Mouse (Mus musculus): ENCODE measurements around the gene Bud31. TPM values are rescaled to one million over a fixed set of nuclear protein-coding genes. Genes with fewer than 3 reads are reported as not detected.
"Not testable (repeated sequence)": the region's sequence is repeated elsewhere in the genome, so short reads cannot be mapped to it uniquely, and the experiment has no call there.

The Bud31 gene
- total and polyA plus RNA-seq, 3 experiments = 155 to 282 (median 211) TPM

DNA sequence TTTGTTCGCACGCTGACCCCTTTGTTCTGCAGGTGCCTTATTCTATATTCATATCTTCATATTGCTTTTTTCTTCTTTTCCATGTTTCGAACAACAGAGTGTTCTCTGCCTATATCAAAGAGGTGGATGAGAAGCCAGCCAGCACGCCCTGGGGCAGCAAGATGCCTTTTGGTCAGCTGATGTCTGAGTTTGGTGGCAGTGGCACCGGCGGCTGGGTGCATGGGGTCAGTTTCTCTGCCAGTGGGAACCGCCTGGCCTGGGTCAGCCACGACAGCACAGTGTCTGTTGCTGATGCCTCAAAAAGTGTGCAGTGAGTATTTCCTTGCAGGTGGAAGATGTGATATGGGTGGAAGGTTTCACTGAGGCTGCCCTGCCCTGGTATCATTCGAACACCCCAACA lies 39.2 kb upstream of the Bud31 start:
- H3K36me3 ChIP-seq (replicated peaks in 1 of 2; ENCODE audit: control insufficient read depth in 1 of 2, insufficient read depth in 1 of 2, low read length in 1 of 2) = peaks cover 75 to 89% of the 10 kb centered on the region in 2 experiments
- in situ Hi-C loops (cut with MboI; ENCODE audit: low pct_ligation_motif_present, low pct_unique_long_range_greater_than_20kb, low sequenced_read_pairs) = no loop called here
- dilution Hi-C loops (cut with MboI; ENCODE audit: extremely low pct_ligation_motif_present, extremely low pct_unique_long_range_greater_than_20kb, low sequenced_read_pairs) = no loop called here

DNA sequence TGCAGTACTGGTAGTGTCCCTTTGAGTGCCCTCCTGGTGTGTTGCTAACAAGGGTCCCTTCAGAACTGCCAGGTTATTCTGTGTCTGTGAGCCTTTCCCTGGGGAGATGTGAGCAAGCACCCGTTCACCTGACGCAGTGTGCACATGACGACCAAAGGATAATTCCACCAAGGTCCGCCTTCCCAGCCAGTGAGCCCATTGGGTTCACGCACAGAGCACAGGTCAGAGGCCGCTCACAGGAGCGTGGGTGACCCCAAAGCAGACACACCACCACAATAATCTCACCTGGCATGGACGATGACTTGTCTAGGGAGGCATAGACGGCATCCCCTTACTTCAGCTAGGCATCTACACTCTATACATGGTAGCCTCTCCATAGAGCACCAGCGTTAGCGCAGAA lies 38.7 kb upstream of the Bud31 start:
- H3K27me3 ChIP-seq (replicated peaks); DNase-seq (ENCODE audit: extremely low read depth); H3K9me3 ChIP-seq (replicated peaks; ENCODE audit: low read length); H3K27ac ChIP-seq (ENCODE audit: insufficient read depth, low read depth); H3K9ac ChIP-seq (ENCODE audit: insufficient read depth, low read depth); H3K79me2 ChIP-seq (replicated peaks; ENCODE audit: control insufficient read depth, extremely low read depth, insufficient read depth, poor library complexity, severe bottlenecking); H3K4me2 ChIP-seq (ENCODE audit: insufficient read depth, low read depth, poor library complexity, severe bottlenecking); H3K4me3 ChIP-seq (replicated peaks in 1 of 3; ENCODE audit: low read depth in 2 of 3, low read length in 2 of 3, poor library complexity in 1 of 3); in situ Hi-C loops (cut with MboI; ENCODE audit: low pct_ligation_motif_present, low pct_unique_long_range_greater_than_20kb, low sequenced_read_pairs); H3K4me1 ChIP-seq (ENCODE audit: control insufficient read depth in 1 of 2, insufficient read depth in 2 of 2); dilution Hi-C loops (cut with MboI; ENCODE audit: extremely low pct_ligation_motif_present, extremely low pct_unique_long_range_greater_than_20kb, low sequenced_read_pairs): not testable (repeated sequence)
- H3K36me3 ChIP-seq (replicated peaks in 1 of 2; ENCODE audit: control insufficient read depth in 1 of 2, insufficient read depth in 1 of 2, low read length in 1 of 2) = peaks cover 74 to 89% of the 10 kb centered on the region in 2 experiments

More for the DNA sequence above, 39.2 kb upstream of the Bud31 start:
- H3K9me3 ChIP-seq (replicated peaks; ENCODE audit: low read length) = no peaks in the 10 kb centered on the region
- H3K4me3 ChIP-seq (replicated peaks in 1 of 3; ENCODE audit: low read depth in 2 of 3, low read length in 2 of 3, poor library complexity in 1 of 3) = no peak overlapping the region
- H3K79me2 ChIP-seq (replicated peaks; ENCODE audit: control insufficient read depth, extremely low read depth, insufficient read depth, poor library complexity, severe bottlenecking) = no peaks in the 10 kb centered on the region
- no peak for DNase-seq (ENCODE audit: extremely low read depth)
- H3K4me1 ChIP-seq (ENCODE audit: control insufficient read depth in 1 of 2, insufficient read depth in 2 of 2) = no peaks in the 10 kb centered on the region
- H3K27me3 ChIP-seq (replicated peaks) = no peaks in the 10 kb centered on the region
- no peak for TF ChIP-seq CHD1 (IDR thresholded peaks at IDR 0.05; ENCODE audit: low read depth, low read length)
- TF ChIP-seq RAD21 (IDR thresholded peaks at IDR 0.05; ENCODE audit: low read depth, low read length) = no peak
- no peak for TF ChIP-seq MAFK (IDR thresholded peaks at IDR 0.05; ENCODE audit: insufficient replicate concordance, low read length)
- TF ChIP-seq HCFC1 (IDR thresholded peaks at IDR 0.05; ENCODE audit: low read depth, low read length) = no peak
- TF ChIP-seq PAX5 (IDR thresholded peaks at IDR 0.05; ENCODE audit: low read length) = no peak
- no peak for TF ChIP-seq KAT2A (IDR thresholded peaks at IDR 0.05; ENCODE audit: insufficient replicate concordance, low read length)
- TF ChIP-seq MXI1 (IDR thresholded peaks at IDR 0.05; ENCODE audit: low read depth, low read length) = no peak
- no peak for TF ChIP-seq ZKSCAN1 (IDR thresholded peaks at IDR 0.05; ENCODE audit: borderline replicate concordance, low read depth, low read length)
- H3K9ac ChIP-seq (ENCODE audit: insufficient read depth, low read depth) = no peak overlapping the region
- H3K27ac ChIP-seq (ENCODE audit: insufficient read depth, low read depth) = no peak overlapping the region
- no peak overlapping the region for H3K4me2 ChIP-seq (ENCODE audit: insufficient read depth, low read depth, poor library complexity, severe bottlenecking)

GRCm38 (mm10) chr5:145102706-145103105 lies 37.5 kb upstream of the Bud31 start:
- no peaks in the 10 kb centered on the region for H3K9me3 ChIP-seq (replicated peaks; ENCODE audit: low read length)
- H3K4me3 ChIP-seq (replicated peaks in 1 of 3; ENCODE audit: low read depth in 2 of 3, low read length in 2 of 3, poor library complexity in 1 of 3) = no peak overlapping the region
- TF ChIP-seq MAX (IDR thresholded peaks at IDR 0.05; ENCODE audit: low read length) = no peak
- TF ChIP-seq POLR2AphosphoS2 (IDR thresholded peaks at IDR 0.05; ENCODE audit: low read depth, low read length) = no peak
- no peak for TF ChIP-seq POLR2A (IDR thresholded peaks at IDR 0.05; ENCODE audit: low read depth, low read length)
- no peak for TF ChIP-seq ZKSCAN1 (IDR thresholded peaks at IDR 0.05; ENCODE audit: borderline replicate concordance, low read depth, low read length)
- TF ChIP-seq NRF1 (IDR thresholded peaks at IDR 0.05; ENCODE audit: low read depth, low read length) = no peak
- H3K36me3 ChIP-seq (replicated peaks in 1 of 2; ENCODE audit: control insufficient read depth in 1 of 2, insufficient read depth in 1 of 2, low read length in 1 of 2) = peaks cover 78 to 90% of the 10 kb centered on the region in 2 experiments
- H3K4me1 ChIP-seq (ENCODE audit: control insufficient read depth in 1 of 2, insufficient read depth in 2 of 2) = no peaks in the 10 kb centered on the region
- in situ Hi-C loops (cut with MboI; ENCODE audit: low pct_ligation_motif_present, low pct_unique_long_range_greater_than_20kb, low sequenced_read_pairs) = no loop called here
- DNase-seq (ENCODE audit: extremely low read depth) = no peak
- H3K4me2 ChIP-seq (ENCODE audit: insufficient read depth, low read depth, poor library complexity, severe bottlenecking) = no peak overlapping the region
- dilution Hi-C loops (cut with MboI; ENCODE audit: extremely low pct_ligation_motif_present, extremely low pct_unique_long_range_greater_than_20kb, low sequenced_read_pairs) = no loop called here
- no peak overlapping the region for H3K9ac ChIP-seq (ENCODE audit: insufficient read depth, low read depth)
- H3K79me2 ChIP-seq (replicated peaks; ENCODE audit: control insufficient read depth, extremely low read depth, insufficient read depth, poor library complexity, severe bottlenecking) = no peaks in the 10 kb centered on the region
- H3K27ac ChIP-seq (ENCODE audit: insufficient read depth, low read depth) = no peak overlapping the region
- no peaks in the 10 kb centered on the region for H3K27me3 ChIP-seq (replicated peaks)
